Mouse (Mus musculus) kidney, embryonic 16.5 days (tissue): ENCODE measurements around the gene Jak1. TPM values are rescaled to one million over a fixed set of nuclear protein-coding genes. Genes with fewer than 3 reads are reported as not detected.
A peak's percentile ranks its signal among the peaks of the same experiment; 100 is the strongest.

ENCODE experiments used
- ATAC-seq: fragments of 200-750 bp; cut with Nextera tagmentation; 2 replicates; pipeline ENCODE4 v1.8.0; 2017; ENCODE audit warnings: moderate TSS enrichment; ENCODE audit not compliant: low FRiP score, low TSS enrichment
- H3K27ac ChIP-seq: fragments of 300-500 bp; sonication (generic); 2 replicates; pipeline ENCODE4 v1.5.1; 2014; ENCODE audit warnings: low read length
- H3K27me3 ChIP-seq: fragments of 300-500 bp; sonication (generic); 2 replicates; pipeline ENCODE4 v1.6.1; 2014; ENCODE audit warnings: low read length, control low read depth, mixed read lengths; ENCODE audit not compliant: insufficient read depth
- H3K36me3 ChIP-seq: fragments of 300-500 bp; sonication (generic); 2 replicates; pipeline ENCODE4 v1.6.1; 2014; ENCODE audit warnings: low read length, control low read depth, mixed read lengths; ENCODE audit not compliant: insufficient read depth
- H3K4me1 ChIP-seq: fragments of 300-500 bp; sonication (generic); 2 replicates; pipeline ENCODE4 v1.6.1; 2014; ENCODE audit warnings: low read length, control low read depth, mixed read lengths; ENCODE audit not compliant: insufficient read depth
- H3K4me2 ChIP-seq: fragments of 300-500 bp; sonication (generic); replicated peaks from 2 replicates; pipeline ENCODE4 v1.6.1; 2014; ENCODE audit warnings: low read depth, low read length
- H3K4me3 ChIP-seq: fragments of 300-500 bp; sonication (generic); 2 replicates; pipeline ENCODE4 v1.5.1; 2014; ENCODE audit warnings: mild to moderate bottlenecking, low read length
- H3K9ac ChIP-seq: fragments of 300-500 bp; sonication (generic); replicated peaks from 2 replicates; pipeline ENCODE4 v1.6.1; 2014; ENCODE audit warnings: low read length
- H3K9me3 ChIP-seq: fragments of 300-500 bp; sonication (generic); 2 replicates; pipeline ENCODE4 v1.6.1; 2016; ENCODE audit warnings: low read length, control low read depth
- WGBS: fragments of 180-500 bp; shearing (Covaris S2); extraction: QIAGEN DNeasy Blood & Tissue Kit; methylation state at CpG from one replicate; pipeline ENCODE4 v1.1.7; 2014; 5-methylcytosine and 5-hydroxymethylcytosine counted together
- polyA plus RNA-seq: library from polyadenylated mRNA; unstranded; fragments of >200 nt; fragmentation: Nextera tagmentation; extraction: Ambion mirVana; gene quantifications from 2 replicates; pipeline ENCODE4 v1.2.1, GENCODE M21; 2015

The Jak1 gene
- polyA plus RNA-seq, 1 experiment from 2014 or later: 104 TPM

DNA sequence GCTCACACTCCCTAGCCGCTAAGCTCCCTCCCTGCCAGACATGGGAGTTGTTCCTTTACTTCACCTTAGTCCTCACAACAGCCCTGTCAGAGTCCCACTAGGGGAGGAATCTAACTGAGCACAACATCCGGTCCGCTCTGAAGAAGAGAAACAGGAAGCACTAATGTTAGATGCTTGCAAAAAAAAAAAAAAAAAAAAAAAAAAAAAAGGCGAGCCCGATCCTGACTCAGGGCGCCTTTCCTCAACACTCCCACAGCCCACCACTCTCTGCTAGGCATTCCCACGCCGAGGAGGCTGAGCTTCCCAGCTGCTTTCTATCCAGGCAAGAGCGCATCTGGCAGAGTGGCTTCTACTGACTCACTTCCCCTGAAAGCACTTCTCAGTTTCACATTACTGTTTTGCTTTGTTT, 82.5 kb downstream of the Jak1 start:
- Histone ChIP-seq H3K27ac (peak overlapping the region; percentile 61), H3K36me3 (peaks cover 3% of the 10 kb centered on the region), H3K27me3 (no peaks in the 10 kb centered on the region), H3K9me3 (no peaks in the 10 kb centered on the region), H3K9ac (no peak overlapping the region), H3K4me3 (no peak overlapping the region), H3K4me2 (no peak overlapping the region), H3K4me1 (peaks cover 4% of the 10 kb centered on the region; the same call in 1 of the 2 replicates)
- ATAC-seq: peak; percentile 89
- WGBS: 29% methylated on average over 8 of the region's 9 CpGs

DNA sequence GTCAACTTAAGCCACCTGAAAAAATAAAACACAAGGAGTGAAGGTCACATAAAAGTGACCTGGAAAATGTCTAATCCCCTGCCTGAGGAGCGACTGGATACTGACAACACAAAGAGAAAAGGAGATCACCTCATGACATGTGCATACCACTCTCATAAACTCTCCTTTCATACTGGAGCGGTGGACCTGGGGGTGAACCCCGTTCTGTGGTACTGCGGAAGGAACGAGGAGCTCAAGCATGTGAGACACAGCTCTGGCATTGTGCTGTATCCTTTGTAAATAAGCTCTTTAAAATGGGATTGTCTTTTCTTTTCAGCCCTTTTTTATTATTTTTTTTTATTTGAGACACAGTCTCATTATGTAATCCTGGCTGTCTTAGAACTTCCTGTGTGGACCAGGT, 84.4 kb downstream of the Jak1 start:
- H3K4me3 ChIP-seq: no peak overlapping the region
- no peak overlapping the region for H3K4me2 ChIP-seq
- no peak overlapping the region for H3K27ac ChIP-seq
- no peaks in the 10 kb centered on the region for H3K9me3 ChIP-seq
- H3K9ac ChIP-seq: no peak overlapping the region
- peaks cover 6% of the 10 kb centered on the region for H3K36me3 ChIP-seq
- no peak for ATAC-seq
- peaks cover 4% of the 10 kb centered on the region; the same call in 1 of the 2 replicates for H3K4me1 ChIP-seq
- no peaks in the 10 kb centered on the region for H3K27me3 ChIP-seq
- WGBS: 71% methylated on average over 5 of the region's 5 CpGs

DNA sequence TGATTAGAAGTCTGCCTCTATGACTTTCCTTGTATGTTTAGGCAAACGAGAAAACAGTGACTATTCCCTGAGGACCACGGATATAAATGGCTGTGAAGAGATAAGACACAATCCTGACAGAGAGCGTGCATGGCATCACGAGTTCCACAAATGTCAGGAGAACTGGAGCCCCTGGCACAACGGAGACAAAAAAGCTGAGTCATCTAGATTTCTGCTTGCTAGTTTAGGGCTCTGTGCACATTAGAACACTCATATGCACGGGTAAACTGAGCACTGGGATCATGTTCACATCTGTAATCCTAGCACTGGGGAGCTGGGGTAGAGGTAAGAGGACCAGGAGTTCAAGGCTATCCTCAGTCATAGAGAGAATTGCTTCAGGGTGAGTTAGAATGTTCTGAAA, 85.2 kb downstream of the Jak1 start:
- ATAC-seq: no peak
- H3K27ac ChIP-seq: no peak overlapping the region
- H3K4me3 ChIP-seq: no peak overlapping the region
- peaks cover 4% of the 10 kb centered on the region; the same call in 1 of the 2 replicates for H3K4me1 ChIP-seq
- WGBS: 67% methylated on average over 6 of the region's 6 CpGs
- H3K9ac ChIP-seq: no peak overlapping the region
- H3K9me3 ChIP-seq: no peaks in the 10 kb centered on the region
- no peaks in the 10 kb centered on the region for H3K27me3 ChIP-seq
- no peak overlapping the region for H3K4me2 ChIP-seq
- peaks cover 12% of the 10 kb centered on the region for H3K36me3 ChIP-seq

- Histone ChIP-seq H3K36me3 (peaks cover 20% of the 10 kb centered on the region), H3K9me3 (no peaks in the 10 kb centered on the region), H3K4me3 (no peak overlapping the region), H3K4me1 (peaks cover 4% of the 10 kb centered on the region; the same call in 1 of the 2 replicates), H3K4me2 (no peak overlapping the region), H3K9ac (no peak overlapping the region), H3K27me3 (no peaks in the 10 kb centered on the region), H3K27ac (no peak overlapping the region)
- ATAC-seq: no peak
- 65% methylated on average over 5 of the region's 5 CpGs for WGBS
Observed at GRCm38 (mm10) chr4:101179076-101179475, 86.0 kb downstream of the Jak1 start.

GRCm38 (mm10) chr4:101177796-101178195, 87.3 kb downstream of the Jak1 start:
- Histone ChIP-seq H3K4me2 (no peak overlapping the region), H3K27ac (no peak overlapping the region)
- 70% methylated on average over 3 of the region's 3 CpGs for WGBS

GRCm38 (mm10) chr4:101176123-101176522, 89.0 kb downstream of the Jak1 start:
- WGBS: 85% methylated on average over 6 of the region's 6 CpGs
- peaks cover 28% of the 10 kb centered on the region for H3K36me3 ChIP-seq
- no peak for ATAC-seq

More at GRCm38 (mm10) chr4:101177796-101178195, 87.3 kb downstream of the Jak1 start:
- H3K36me3 ChIP-seq: peaks cover 24% of the 10 kb centered on the region
- peaks cover under 1% of the 10 kb centered on the region; the same call in 1 of the 2 replicates for H3K4me1 ChIP-seq
- no peaks in the 10 kb centered on the region for H3K27me3 ChIP-seq
- H3K4me3 ChIP-seq: no peak overlapping the region
- H3K9me3 ChIP-seq: no peaks in the 10 kb centered on the region
- ATAC-seq: no peak
- H3K9ac ChIP-seq: no peak overlapping the region

DNA sequence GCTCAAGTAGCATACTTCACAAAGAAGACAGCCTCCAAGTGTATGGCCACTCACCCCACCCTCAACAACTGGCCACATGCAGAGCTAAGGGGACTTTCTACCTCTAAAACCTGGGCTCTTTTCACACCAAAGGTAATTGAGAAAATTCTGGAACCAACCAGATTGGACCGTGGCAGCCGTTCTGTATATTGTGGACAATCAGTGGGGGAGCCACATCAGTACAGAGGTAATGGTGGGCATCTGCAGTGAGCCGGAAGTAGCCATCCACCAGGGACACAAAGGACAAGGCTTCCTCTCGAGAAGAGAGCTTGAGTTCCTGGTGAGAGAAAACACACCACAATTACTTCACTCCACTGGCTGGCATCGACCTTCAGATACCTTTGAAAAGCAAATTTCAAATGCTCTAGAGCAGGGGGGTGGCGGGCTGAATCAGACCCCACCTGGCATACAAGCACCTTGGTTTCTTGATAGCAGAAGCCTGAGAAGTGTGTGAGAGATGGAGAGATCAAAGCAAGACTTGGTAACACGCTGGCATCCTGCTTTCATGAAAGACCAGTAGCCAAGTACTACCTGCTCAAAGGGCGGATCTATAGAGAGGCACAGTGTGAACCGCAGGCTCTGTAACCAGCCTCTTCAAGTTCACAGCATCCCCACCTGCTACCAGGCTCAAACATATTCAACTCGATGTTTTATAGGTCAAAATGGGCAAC, 90.0 kb downstream of the Jak1 start:
- Histone ChIP-seq H3K9me3 (no peaks in the 10 kb centered on the region), H3K4me2 (no peak overlapping the region), H3K36me3 (peaks cover 38% of the 10 kb centered on the region), H3K4me1 (no peaks in the 10 kb centered on the region), H3K27ac (no peak overlapping the region), H3K27me3 (no peaks in the 10 kb centered on the region), H3K4me3 (no peak overlapping the region), H3K9ac (no peak overlapping the region)
- ATAC-seq: no peak
- WGBS: 82% methylated on average over 10 of the region's 10 CpGs

More at GRCm38 (mm10) chr4:101176123-101176522, 89.0 kb downstream of the Jak1 start:
- H3K4me3 ChIP-seq: no peak overlapping the region
- H3K27ac ChIP-seq: no peak overlapping the region
- H3K9ac ChIP-seq: no peak overlapping the region
- H3K27me3 ChIP-seq: no peaks in the 10 kb centered on the region
- no peak overlapping the region for H3K4me2 ChIP-seq
- no peaks in the 10 kb centered on the region for H3K9me3 ChIP-seq
- no peaks in the 10 kb centered on the region for H3K4me1 ChIP-seq

GRCm38 (mm10) chr4:101172738-101173137, 92.3 kb downstream of the Jak1 start:
- no peak for ATAC-seq
- Histone ChIP-seq H3K36me3 (peaks cover 35% of the 10 kb centered on the region), H3K9ac (no peak overlapping the region), H3K4me3 (no peak overlapping the region), H3K4me2 (no peak overlapping the region), H3K27ac (no peak overlapping the region), H3K9me3 (no peaks in the 10 kb centered on the region), H3K4me1 (no peaks in the 10 kb centered on the region), H3K27me3 (no peaks in the 10 kb centered on the region)
- WGBS: 88% methylated on average over 2 of the region's 2 CpGs

- no peak overlapping the region for H3K9ac ChIP-seq
- H3K4me2 ChIP-seq: no peak overlapping the region
- no peaks in the 10 kb centered on the region for H3K9me3 ChIP-seq
- ATAC-seq: peak; percentile 73; the same call in 1 of the 2 replicates
- H3K4me3 ChIP-seq: no peak overlapping the region
- peaks cover 29% of the 10 kb centered on the region for H3K36me3 ChIP-seq
- no peaks in the 10 kb centered on the region for H3K27me3 ChIP-seq
- 47% methylated on average over 6 of the region's 6 CpGs for WGBS
- H3K4me1 ChIP-seq: no peaks in the 10 kb centered on the region
- H3K27ac ChIP-seq: no peak overlapping the region
Observed at GRCm38 (mm10) chr4:101168189-101168778, 96.8 kb downstream of the Jak1 start.

DNA sequence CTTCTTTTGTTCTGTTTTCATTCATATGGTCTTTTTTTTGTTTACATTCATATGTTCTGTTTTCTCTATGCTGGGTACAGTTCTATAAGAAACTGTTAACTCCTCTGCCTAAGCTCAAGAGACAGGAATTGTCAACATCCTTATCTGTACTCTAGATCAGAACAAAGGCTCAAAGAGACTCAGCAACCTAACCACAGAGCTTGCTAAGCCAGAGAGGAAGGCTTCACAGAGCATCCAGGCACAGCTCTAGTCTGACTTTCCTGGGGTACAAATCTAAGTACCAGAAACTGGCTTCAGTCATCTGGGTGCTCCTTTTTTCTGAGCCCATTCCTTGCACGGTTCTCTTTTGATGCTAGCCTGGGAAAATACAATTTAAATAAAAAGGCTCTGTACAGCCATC, 97.3 kb downstream of the Jak1 start:
- H3K4me2 ChIP-seq: no peak overlapping the region
- no peaks in the 10 kb centered on the region for H3K27me3 ChIP-seq
- 92% methylated on average over 1 of the region's 1 CpGs for WGBS
- H3K9ac ChIP-seq: no peak overlapping the region
- H3K9me3 ChIP-seq: no peaks in the 10 kb centered on the region
- peaks cover 34% of the 10 kb centered on the region for H3K36me3 ChIP-seq
- no peak overlapping the region for H3K27ac ChIP-seq
- no peak for ATAC-seq
- H3K4me3 ChIP-seq: no peak overlapping the region
- no peaks in the 10 kb centered on the region for H3K4me1 ChIP-seq
